Mouse (Mus musculus) CH12F3 (cell line): Measurements from ENCODE around the gene Gm14851.
"Not testable (repeated sequence)": the region's sequence is repeated elsewhere in the genome, so short reads cannot be mapped to it uniquely, and the experiment has no call there.

ENCODE experiments used
- in situ Hi-C: fragments of 300-500 bp; cut with MboI; formaldehyde crosslinking; loops from 2 replicates; pipeline ENCODE4 v1.14.3; 2020; ENCODE audit warnings: low sequenced_read_pairs

Gm14851 gene

DNA sequence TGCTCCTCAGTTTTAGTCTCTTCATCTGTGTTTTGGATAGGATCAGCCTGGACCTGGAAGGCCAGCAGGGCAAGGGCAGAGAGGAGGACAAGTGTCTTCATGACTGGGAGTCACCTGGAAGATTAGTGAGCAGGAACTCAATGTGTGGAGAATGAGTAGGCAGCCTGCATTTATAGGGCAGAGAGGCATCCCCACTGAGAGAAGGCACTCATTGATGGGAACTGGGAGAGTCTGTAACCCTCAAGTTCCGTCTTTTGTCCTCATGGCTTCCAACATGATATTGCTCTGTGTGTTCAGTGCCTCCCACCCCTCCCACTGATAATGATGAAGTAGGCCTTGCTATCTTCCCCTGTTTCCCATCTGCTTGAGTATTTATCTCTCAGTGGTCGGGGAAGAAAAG lies at the start of gene Gm14851:
Gm14851 (minus strand) TSS at position 101 of the 400 bp plus-strand sequence.
- in situ Hi-C loops: not testable (repeated sequence)

DNA sequence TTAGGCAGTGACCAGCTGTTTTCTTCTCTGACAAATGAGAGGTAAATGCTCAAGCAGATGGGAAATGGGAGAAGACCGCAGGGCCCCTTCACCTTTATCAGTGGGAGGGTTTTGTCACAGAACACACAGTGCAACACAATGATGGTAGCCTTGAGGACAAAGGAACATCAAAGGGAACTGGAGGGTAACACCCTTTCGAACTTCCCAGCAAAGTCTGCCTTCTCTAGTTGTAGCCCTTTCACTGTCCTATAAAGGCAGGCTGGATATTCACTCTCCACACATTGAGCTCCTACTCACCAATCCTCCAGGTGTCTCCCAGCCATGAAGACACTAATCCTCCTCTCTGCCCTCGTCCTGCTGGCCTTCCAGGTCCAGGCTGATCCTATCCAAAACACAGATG lies 38.5 kb upstream of the Gm14851 start, which contains the start of gene Defa30:
Defa30 (plus strand) TSS at position 301 of the 400 bp plus-strand sequence.
- in situ Hi-C loops: not testable (repeated sequence)

DNA sequence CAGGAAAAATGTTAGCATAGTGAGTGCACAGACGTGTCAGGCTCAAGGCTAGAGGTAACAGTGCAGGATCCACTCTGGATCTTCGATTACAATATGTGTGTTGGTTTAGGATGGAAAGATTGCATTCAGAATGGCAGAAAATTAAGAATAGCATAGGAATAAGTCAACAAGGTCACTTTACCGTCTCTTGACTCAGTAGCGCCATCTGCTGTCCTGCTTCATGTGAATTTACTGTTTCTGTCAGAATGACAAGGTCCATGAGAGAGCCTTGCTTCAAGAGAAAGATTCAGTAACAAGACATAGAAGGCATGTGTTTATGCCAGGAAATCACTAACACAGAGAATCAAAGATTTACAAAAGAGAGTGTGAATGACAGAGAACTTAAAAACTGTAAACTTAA lies 2.7 kb downstream of the Gm14851 start:
- in situ Hi-C loops: no loop called here

DNA sequence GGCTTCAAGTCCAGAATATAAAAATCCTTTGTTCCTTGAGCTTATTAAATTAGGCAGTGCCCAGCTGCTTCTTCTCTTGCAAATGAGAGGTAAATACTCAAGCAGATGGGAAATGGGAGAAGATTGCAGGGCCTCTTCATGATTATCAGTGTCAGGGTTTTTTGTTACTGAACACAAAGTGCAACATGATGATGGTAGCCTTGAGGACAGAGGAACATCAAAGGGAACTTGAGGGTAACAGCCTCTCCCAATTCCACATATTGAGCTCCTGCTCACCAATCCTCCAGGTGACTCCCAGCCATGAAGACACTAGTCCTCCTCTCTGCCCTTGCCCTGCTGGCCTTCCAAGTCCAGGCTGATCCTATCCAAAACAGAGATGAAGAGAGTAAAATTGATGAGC lies 11.7 kb downstream of the Gm14851 start, which contains the start of gene Defa25:
Defa25 (plus strand) TSS at position 301 of the 400 bp plus-strand sequence.
- in situ Hi-C loops: not testable (repeated sequence)

DNA sequence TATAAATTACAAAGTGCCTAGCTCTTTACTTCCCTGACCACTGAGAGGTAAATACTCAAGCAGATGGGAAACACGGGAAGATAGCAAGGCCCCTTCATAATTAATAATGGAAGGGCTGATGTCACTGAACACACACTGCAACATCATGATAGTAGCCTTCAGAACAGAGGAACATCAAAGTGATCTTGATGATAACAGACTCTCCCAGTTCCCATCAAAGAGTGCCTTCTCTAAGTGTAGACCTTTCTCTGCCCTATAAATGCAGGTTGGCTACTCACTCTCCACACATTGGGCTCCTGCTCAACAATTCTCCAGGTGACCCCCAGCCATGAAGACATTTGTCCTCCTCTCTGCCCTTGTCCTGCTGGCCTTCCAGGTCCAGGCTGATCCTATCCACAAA lies 31.1 kb downstream of the Gm14851 start, which contains the start of gene Defa35:
Defa35 (plus strand) TSS at position 301 of the 400 bp plus-strand sequence.
- in situ Hi-C loops: not testable (repeated sequence)

DNA sequence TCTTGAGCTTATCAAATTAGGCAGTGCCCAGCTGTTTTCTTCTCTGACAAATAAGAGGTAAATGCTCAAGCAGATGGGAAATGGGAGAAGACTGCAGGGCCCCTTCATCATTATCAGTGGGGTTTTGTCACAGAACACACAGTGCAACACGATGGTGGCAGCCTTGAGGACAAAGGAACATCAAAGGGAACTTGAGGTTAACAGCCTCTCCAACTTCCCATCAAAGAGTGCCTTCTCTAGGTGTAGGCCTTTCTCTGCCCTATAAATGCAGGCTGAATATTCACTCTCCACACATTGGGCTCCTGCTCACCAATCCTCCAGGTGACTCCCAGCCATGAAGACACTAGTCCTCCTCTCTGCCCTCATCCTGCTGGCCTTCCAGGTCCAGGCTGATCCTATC lies 41.1 kb downstream of the Gm14851 start, which contains the start of gene Defa23:
Defa23 (plus strand) TSS at position 301 of the 400 bp plus-strand sequence.
- in situ Hi-C loops: not testable (repeated sequence)
